Mouse (Mus musculus): Measurements from ENCODE around the gene Tmprss7. TPM values are rescaled to one million over a fixed set of nuclear protein-coding genes. Genes with fewer than 3 reads are reported as not detected.

Gene Tmprss7
- polyA plus RNA-seq, 1 experiment from 2014 or later = 0.17 TPM

- DNase-seq (ENCODE audit: low spot score) = no peak
Observed at GRCm38 (mm10) chr16:45686833-45687232, 6.6 kb downstream of the Tmprss7 start.

DNA sequence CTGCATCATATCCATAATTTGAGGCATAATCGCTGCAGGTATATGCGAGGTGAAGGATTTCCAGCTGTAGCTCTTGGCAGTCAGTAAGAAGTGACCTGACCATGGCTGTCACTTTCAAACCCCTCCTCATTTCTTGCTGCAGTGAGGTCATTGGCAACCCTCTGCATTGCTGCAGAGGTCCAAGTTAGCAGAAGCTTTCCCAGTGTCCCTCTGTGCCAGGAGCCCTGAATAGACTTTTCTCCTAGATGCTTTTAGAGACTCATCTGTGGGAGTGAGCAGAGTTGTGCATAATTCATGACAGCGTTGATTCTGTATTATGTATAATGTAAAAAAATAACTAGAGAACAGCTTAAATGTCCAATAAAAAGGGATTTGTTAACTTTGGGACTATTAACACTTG is 8.2 kb downstream of the Tmprss7 start:
- no peak for DNase-seq (ENCODE audit: low spot score)

- DNase-seq (ENCODE audit: low spot score) = no peak
Observed at GRCm38 (mm10) chr16:45684815-45685214, 8.6 kb downstream of the Tmprss7 start.

- peak; percentile 24 for DNase-seq (ENCODE audit: low spot score)
Observed at GRCm38 (mm10) chr16:45676462-45676861, 17.0 kb downstream of the Tmprss7 start.

DNA sequence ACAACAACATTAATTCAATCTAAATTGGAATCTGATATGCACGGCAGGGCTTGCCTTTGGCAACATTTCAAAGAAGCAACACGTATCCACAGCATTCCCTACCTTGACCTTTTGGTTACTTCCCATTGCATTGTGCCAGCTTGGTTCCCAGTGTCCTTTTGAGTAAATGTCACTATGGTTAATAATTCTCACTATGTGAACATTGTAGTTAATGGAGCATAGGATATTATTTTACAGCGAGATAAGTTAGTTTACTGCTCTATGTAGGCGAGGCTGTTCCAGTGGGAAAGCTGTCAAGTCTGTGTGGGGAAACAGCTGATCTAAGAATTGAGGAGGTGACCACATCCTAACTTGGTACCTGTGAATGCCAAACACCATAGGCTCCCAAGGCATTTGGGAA is 23.5 kb downstream of the Tmprss7 start:
- no peak for DNase-seq (ENCODE audit: low spot score)

- DNase-seq (ENCODE audit: low spot score) = no peak
Observed at GRCm38 (mm10) chr16:45668178-45668577, 25.3 kb downstream of the Tmprss7 start.

GRCm38 (mm10) chr16:45666136-45666535 is 27.3 kb downstream of the Tmprss7 start:
- DNase-seq (ENCODE audit: low spot score) = peak; percentile 14

DNA sequence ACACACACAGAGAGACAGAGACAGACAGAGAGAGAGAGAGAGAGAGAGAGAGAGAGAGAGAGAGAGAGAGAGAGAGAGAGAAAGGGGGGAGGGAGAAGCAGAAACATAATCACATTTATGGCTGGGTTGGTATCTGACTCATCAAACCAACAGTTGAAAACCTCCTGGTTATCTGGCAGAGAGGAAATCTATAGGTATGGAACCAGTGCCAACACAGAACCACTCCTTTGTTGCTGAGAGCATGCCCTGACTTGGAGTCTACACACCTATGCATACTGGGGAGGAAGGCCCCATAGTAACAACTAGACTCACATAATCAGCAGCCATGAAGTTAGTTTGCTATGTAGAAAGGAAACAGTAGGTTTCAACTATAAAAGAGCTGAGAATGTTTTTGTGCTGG is 31.1 kb downstream of the Tmprss7 start:
- no peak for DNase-seq (ENCODE audit: low spot score)

DNA sequence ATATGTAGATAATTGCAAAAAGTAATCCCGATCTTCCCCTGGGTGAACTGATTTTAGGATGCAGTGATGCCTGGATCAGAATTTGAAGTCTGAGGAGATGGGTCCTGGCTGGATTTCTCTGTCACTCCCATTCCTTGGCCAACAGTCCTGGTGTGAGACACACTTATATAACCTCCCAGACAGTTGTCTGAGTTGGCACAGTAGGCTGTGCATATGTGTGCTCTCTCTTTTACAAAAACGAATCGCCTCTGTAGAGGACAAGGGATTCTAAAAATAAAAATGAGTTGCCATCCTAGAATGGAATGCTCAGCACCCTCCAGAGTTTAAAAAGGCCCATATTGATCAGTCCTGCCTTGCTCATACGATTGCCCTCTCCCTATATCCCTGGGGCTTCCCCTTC is 33.9 kb downstream of the Tmprss7 start:
- no peak for DNase-seq (ENCODE audit: low spot score)

- no peak for DNase-seq (ENCODE audit: low spot score)
Observed at GRCm38 (mm10) chr16:45658248-45658647, 35.2 kb downstream of the Tmprss7 start.

DNA sequence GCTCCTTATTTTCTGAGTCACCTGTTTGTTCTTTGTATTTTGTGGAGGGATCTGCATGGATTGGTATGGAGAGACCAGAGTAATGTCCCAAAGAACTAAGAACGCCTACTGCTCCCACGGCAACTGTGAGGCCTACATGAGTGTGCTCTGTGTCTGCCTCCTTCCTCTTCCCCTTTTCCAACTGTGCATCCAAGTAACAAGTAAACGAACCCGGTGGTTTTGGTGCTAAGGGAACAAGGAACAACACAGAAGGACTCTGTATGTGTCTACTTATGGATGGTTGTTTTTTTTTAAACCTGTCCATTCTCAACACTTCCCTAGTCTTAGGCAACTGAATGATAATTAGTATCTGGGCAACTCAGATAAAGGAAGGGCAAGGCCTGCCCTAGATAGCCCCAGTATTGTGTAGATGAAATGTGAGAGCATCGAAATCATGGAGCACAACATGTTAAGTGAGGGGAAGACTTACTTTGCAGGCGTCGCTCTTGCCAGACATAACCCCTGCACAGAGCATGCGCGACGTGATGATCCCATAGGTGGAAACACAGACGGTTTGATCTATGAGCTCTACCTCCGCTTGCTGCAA is 35.8 kb downstream of the Tmprss7 start:
- DNase-seq (ENCODE audit: low spot score) = no peak

GRCm38 (mm10) chr16:45654465-45654864 is 39.0 kb downstream of the Tmprss7 start:
- DNase-seq (ENCODE audit: low spot score) = no peak

GRCm38 (mm10) chr16:45653934-45654332 is 39.5 kb downstream of the Tmprss7 start, which contains the start of gene BC016579:
Gene BC016579 (minus strand): TSS chr16:45654068.
- DNase-seq (ENCODE audit: low spot score) = no peak

GRCm38 (mm10) chr16:45653009-45653933 is 40.2 kb downstream of the Tmprss7 start:
- peak; percentile 11 for DNase-seq (ENCODE audit: low spot score)

GRCm38 (mm10) chr16:45651497-45651896 is 42.0 kb downstream of the Tmprss7 start:
- no peak for DNase-seq (ENCODE audit: low spot score)

GRCm38 (mm10) chr16:45644380-45644779 is 49.1 kb downstream of the Tmprss7 start:
- DNase-seq (ENCODE audit: low spot score) = no peak

- no peak for DNase-seq (ENCODE audit: low spot score)
Observed at GRCm38 (mm10) chr16:45643944-45644343, 49.5 kb downstream of the Tmprss7 start.

- no peak for DNase-seq (ENCODE audit: low spot score)
Observed at GRCm38 (mm10) chr16:45641301-45641700, 52.2 kb downstream of the Tmprss7 start.

DNA sequence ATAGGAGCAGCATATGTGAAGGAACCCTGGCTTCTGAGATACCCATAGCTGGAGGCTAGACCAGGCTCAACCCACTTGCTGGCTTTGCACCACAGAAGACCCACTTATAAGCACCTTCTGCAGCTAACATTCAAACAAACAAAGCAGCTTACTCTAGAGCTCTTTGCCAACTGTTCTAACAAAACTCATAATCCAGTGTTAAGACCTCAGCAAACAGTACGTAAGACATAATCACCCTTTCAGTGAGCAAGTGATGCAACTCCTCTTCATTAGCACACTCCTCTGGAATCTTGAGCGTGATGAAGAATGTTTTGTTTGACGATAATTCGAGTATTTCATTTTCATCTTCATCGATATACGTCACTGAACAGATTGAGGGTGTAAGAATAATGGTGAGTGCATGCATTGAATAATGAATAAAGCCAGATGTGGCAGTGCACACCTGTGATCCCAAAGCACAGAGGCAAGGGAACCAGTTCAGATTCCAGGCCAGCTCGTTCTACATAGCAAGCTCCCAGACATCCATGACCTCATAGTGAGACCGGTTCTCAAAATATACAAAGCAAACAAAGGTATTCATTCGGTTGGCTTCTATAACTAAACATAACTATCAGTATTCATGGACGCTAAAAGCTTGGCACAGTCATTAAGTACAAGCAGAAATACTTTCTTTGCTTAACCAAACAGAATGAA is 53.2 kb downstream of the Tmprss7 start:
- DNase-seq (ENCODE audit: low spot score) = no peak

GRCm38 (mm10) chr16:45635826-45636225 is 57.6 kb downstream of the Tmprss7 start:
- DNase-seq (ENCODE audit: low spot score) = no peak

DNA sequence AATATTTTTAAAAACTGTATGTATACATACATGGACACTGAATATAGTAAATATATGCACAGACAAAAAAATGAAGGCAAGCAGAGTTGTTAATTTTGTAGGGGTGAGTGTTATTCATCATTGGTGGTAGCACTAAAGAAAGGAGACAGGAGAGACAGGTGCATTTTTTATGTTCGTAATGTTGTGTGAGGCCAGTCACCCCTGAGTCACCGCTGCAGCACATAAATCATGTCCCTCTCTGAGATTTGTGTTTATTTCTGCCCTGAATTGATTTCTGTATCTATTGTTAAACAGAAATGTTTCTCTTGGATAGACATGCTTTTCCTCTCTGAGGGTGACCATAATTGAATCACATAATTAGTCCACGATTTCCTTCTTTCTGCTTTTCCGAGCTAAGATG is 61.0 kb downstream of the Tmprss7 start:
- DNase-seq (ENCODE audit: low spot score) = no peak

DNA sequence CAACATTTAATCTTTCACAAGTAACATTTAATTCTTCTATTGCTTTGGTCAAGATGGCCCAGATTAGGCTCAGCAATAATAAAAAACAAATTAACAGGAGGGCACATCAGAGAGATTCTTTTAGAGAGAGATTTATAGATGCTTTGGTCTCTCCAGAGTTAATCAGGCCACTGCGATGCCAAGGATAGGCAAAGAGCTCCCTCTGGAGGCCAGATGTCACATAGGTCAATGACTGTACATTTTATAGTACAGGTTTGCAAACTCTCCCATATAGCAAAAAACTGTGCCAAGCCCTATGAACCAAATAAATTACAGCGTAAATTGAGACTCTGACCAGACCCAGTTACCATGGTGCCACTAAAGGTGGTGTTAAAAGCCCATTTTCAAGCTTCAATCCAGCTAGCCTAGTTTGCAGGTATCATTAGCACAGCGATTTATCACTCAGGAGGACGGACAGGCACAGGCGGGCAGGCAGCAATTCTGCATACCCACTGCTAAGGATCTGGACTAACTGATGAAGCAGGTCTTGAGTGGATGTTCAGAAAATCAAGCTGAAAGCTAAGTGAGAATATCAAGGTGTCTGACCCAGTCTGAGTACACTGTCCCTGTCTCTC is 63.0 kb downstream of the Tmprss7 start:
- DNase-seq (ENCODE audit: low spot score) = peak; percentile 58
